Mouse (Mus musculus) large intestine, adult 2 months (tissue): ENCODE results near the gene Zfp825. TPM values are rescaled to one million over a fixed set of nuclear protein-coding genes. Genes with fewer than 3 reads are reported as not detected.
"Not testable (repeated sequence)": the region's sequence is repeated elsewhere in the genome, so short reads cannot be mapped to it uniquely, and the experiment has no call there.

ENCODE experiments used
- DNase-seq: peaks from one replicate; pipeline ENCODE4 v3.0.0-alpha.2; 2012; ENCODE audit warnings: low read depth, low spot score
- WGBS: fragments of 180-500 bp; shearing (Covaris S2); methylation state at CpG from one replicate; pipeline ENCODE4 v1.1.7; 2018; 5-methylcytosine and 5-hydroxymethylcytosine counted together
- polyA plus RNA-seq: library from polyadenylated mRNA; depleted of rRNA; stranded (reverse); fragments of >200 nt; gene quantifications from 2 replicates; pipeline ENCODE4 v1.2.3, GENCODE M21; 2012; rRNA removed

Zfp825 gene
- polyA plus RNA-seq: 1.6 and 1.9 TPM in 2 replicates

DNA sequence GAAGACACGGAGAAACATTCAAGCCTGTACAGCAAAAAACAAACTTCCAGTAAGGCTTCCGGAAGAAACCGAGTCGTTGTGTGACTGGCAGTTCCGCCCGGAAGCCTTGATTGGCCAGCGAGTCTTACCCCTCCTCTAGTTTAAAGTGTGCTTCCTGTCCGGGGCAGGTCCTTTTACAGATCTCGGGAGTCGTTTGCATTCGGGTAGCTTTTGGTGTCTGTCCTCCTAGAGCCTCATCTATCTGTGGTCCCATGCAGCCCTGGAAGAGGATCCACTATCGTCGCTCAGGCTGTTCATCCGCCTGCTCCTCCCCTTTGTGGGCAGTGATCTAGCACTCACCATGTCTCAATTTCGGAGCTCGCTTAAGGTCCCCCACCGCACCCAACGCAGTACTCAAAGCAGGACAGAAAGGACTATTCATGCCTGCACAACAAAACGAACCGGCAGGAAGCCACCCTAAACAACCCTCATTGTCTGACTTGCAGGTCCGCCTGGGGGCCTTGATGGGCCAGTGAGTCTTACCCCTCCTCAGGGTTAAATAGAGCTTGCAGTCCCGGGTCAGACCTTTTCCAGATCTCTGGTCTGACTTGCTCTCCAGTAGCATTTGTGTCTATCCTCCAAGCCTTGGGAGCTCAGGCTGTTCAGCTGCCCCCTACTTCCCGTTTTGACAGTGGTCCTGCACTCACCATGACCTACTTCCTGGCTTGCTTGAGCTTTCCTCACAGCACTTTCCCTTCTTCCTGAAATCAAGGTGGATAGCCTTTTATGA is at the start of gene Zfp825:
Gene Zfp825 (minus strand): TSS at position 82 of the 769 bp plus-strand sequence.
- under 1% methylated on average over 23 of the region's 23 CpGs for WGBS
- peak; percentile 64 for DNase-seq

DNA sequence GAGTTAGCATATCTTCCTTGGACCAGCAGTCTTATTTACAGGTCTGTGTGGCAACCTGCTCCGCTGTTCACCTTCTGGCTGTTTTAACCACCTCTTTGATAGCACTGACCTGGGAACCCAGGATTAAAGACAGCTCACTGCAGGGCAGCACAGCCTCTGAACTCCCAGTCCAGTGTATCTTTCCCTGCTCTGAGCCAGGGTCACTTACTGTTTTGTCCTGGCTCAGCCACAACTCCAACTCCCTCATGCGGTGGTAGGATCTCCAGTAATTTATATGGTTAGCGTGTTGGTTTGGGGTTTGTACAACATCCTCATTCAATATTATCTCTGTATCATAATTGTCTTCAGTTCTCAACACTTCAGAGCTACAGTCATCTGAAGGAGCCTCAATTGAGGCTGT is 41.6 kb upstream of the Zfp825 start:
- DNase-seq: not testable (repeated sequence)
- 93% methylated on average over 3 of the region's 3 CpGs for WGBS

DNA sequence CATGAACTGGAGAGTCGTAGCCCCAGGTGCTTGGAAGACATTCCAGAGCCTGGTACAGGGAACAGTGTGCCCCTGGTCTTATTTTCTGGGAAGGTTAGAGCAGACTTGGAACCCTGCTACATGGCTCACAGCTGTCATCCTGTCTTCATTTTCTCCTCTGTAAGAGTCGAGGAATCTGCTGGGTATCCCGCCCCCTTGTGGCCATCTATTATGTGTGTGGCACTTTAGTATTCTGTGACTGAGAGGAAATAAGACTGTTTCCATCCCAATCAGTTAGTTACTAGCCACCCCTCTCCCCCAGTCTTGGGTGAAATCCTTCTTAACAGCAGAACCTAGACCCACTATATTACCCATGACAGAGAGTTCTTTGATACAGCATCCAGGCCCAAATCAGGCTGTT is 41.1 kb upstream of the Zfp825 start:
- 14% methylated on average over 3 of the region's 3 CpGs for WGBS
- DNase-seq: peak; percentile 39

DNA sequence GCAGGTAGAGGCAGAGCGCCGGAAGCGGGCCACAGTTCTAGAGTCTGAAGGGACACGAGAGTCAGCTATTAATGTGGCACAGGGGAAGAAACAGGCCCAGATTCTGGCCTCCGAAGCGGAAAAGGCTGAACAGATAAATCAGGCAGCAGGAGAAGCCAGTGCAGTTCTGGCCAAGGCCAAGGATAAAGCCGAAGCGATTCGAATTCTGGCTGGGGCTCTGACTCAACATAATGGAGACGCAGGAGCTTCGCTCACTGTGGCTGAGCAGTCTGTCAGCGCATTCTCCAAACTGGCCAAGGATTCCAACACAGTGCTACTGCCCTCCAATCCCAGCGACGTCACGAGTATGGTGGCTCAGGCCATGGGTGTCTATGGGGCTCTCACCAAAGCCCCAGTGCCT is 40.3 kb upstream of the Zfp825 start:
- DNase-seq: no peak
- WGBS: 95% methylated on average over 15 of the region's 15 CpGs

DNA sequence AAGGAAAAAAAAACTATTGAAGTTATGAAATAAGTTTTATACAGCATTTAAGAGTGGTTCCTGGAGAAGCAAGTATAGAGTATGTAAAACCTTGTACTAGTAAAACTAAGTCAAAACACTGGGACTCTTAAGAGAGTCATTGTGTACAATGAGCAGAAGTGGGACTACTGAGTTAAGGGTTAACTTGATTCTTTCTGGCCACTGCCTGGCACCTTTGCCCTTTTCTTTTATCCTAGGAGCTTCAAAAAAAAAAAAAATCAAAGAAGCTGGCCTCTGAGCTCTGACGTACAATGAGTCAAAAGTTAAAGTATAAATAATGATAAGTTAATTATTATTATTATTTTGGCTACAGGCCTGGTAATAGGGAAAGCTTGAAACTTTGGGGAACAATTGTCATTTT is 37.5 kb upstream of the Zfp825 start:
- DNase-seq: not testable (repeated sequence)

DNA sequence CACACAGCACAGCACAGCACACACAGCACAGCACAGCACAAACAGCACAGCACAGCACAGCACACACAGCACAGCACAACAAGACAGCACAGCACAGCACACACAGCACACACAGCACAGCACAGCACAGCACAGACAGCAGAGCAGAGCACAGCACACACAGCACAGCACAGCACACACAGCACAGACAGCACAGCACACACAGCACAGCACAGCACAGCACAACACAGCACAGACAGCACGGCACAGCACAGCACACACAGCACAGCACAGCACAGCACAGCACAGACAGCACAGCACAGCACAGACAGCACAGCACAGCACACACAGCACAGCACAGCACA is 35.6 kb upstream of the Zfp825 start:
- DNase-seq: not testable (repeated sequence)
- WGBS: 15% methylated on average over 1 of the region's 1 CpGs

More for the DNA sequence above, 37.5 kb upstream of the Zfp825 start:
- WGBS: 17% methylated on average over 1 of the region's 1 CpGs

DNA sequence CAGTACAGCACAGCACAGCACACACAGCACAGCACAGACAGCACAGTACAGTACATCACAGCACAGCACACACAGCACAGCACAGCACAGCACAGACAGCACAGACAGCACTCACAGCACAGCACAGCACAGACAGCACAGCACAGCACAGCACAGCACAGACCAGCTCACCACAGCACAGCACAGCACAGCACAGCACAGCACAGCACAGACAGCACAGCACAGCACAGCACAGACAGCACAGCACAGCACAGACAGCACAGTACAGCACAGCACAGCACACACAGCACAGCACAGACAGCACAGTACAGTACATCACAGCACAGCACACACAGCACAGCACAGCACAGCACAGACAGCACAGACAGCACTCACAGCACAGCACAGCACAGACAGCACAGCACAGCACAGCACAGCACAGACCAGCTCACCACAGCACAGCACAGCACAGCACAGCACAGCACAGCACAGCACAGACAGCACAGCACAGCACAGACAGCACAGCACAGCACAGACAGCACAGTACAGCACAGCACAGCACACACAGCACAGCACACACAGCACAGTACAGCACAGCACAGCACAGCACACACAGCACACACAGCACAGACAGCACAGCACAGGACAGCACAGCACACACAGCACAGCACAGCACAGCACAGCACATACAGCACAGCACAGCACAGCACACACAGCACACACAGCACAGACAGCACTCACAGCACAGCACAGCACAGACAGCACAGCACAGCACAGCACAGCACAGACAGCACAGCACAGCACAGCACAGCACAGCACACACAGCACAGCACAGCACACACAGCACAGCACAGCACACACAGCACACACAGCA is 35.0 kb upstream of the Zfp825 start:
- not testable (repeated sequence) for DNase-seq

DNA sequence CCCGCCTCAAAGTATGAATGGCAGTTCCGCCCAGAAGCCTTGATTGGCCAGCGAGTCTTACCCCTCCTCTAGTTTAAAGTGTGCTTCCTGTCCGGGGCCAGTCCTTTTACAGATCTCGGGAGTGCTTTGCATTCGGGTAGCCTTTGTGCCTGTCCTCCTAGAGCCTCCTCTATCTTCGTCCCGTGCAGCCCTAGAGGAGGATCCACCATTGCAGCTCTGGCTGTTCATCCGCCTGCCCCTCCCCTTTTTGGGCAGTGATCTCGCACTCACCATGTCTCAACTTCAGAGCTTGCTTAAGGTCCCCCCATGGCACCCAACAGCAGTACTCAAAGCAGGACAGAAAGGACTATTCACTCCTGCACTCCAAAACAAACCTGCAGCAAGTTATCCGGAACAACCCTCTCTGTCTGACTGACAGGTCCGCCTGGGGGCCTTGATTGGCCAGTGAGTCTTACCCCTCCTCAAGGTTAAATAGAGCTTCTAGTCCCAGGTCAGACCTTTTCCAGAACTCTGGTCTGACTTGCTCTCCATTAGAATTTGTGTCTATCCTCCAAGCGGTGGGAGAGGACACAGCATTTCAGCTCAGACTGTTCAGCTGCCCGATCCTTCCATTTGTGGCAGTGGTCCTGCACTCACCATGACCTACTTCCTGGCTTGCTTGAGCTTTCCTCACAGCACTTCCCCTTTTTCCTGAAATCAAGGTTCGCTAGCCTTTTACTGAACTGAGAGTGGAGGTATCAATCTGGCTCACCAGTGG is 28.9 kb upstream of the Zfp825 start:
- WGBS: 5% methylated on average over 15 of the region's 15 CpGs

DNA sequence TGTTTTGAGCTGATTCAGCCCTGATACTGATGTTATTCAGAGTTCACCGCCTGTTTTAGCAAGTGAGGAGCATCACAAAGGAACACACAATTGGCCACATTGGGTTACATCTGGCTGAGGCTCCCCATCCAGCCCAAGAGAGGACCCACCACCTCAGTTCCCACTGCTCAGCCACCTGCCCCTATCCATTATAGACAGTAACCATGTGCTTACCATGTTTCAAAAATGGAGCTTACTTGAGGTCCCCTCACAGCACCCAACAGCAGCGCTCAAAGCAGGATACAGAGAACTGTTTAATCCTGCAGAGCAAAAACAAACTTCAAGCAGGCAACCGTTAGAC is 28.3 kb upstream of the Zfp825 start:
- 6% methylated on average over 3 of the region's 3 CpGs for WGBS
- not testable (repeated sequence) for DNase-seq

More for the DNA sequence above, 28.9 kb upstream of the Zfp825 start:
- DNase-seq: peak; percentile 27

DNA sequence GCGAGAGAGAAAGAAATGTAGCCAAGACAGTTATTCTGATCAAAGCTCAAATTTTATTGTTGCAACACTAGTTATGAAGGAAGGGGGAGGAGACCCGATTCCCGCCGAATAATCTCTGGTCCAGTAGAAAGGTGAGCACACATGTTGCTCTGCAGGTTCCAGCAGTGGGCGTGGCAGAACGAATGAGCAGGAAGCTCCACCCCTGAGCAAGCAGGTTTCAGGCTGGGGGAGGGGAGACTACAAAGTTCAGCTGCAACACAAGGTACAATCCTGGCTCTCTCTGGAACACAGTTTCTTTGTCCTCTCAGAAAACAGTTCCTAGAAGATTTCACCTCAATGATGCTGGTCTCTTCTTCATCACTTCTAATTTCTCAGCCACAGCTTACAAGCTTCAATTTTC is 14.2 kb upstream of the Zfp825 start:
- not testable (repeated sequence) for DNase-seq
- WGBS: 36% methylated on average over 6 of the region's 6 CpGs

DNA sequence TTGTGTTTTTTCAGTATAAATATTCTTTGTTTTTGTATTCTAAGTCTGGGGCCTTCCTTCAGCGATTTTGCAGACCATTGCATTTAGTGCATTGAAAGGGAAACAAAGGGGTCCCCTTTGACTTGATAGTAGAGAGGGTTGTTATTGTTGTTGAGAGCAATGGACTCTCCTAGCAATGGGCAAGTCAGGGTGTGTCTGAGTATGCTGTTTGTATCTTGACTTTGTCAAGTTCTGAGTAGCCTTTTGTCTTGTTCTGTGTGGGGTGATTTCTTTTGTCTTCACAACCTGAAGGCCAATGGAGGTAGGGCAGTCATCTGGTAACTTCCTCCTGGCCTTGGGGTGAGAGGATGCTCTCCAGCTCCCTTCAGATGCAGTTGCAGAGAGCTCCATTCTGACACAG is 9.1 kb upstream of the Zfp825 start:
- 77% methylated on average over 1 of the region's 1 CpGs for WGBS

DNA sequence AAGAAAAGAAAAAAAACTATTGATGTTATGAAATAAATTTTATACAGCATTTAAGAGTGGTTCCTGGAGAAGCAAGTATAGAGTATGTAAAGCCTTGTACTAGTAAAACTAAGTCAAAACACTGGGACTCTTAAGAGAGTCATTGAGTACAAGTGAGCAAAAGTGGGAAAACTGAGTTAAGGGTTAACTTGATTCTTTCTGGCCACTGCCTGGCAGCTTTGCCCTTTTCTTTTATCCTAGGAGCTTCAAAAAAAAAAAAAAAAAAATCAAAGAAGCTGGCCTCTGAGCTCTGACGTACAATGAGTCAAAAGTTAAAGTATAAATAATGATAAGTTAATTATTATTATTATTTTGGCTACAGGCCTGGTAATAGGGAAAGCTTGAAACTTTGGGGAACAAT is 5.9 kb upstream of the Zfp825 start:
- 24% methylated on average over 1 of the region's 1 CpGs for WGBS
- not testable (repeated sequence) for DNase-seq

More for the DNA sequence above, 9.1 kb upstream of the Zfp825 start:
- DNase-seq: not testable (repeated sequence)

DNA sequence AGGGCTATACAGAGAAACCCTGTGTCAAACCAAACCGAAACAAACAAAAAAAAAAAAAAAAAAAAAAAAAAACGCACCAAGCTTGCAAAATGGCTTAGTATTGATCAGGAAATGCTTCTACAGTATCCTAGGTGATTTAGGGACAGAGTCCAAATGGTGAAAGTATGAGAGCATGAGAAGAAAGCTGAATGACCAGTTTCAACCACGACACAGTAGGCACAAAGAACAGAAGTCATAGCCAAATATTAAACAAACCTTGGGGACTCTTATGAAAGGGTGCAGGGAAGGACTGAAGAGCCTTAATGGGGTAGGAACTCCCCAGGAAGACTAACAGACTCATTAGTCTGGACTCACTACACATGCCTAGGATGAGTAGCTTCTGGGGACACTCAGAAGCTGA is 9.5 kb downstream of the Zfp825 start:
- WGBS: 60% methylated on average over 3 of the region's 3 CpGs

DNA sequence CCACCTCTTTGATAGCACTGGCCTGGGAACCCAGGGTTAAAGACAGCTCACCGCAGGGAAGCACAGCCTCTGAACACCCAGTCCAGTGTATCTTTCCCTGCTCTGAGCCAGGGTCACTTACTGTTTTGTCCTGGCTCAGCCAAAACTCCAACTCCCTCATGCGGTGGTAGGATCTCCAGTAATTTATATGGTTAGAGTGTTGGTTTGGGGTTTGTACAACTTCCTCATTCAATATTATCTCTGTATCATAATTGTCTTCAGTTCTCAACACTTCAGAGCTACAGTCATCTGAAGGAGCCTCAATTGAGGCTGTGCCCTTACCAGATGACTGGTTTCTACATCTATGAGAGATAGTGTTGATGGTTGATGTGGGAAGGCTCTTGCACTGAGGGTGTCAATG is 22.3 kb downstream of the Zfp825 start:
- not testable (repeated sequence) for DNase-seq
- 91% methylated on average over 2 of the region's 2 CpGs for WGBS

More for the DNA sequence above, 9.5 kb downstream of the Zfp825 start:
- DNase-seq: not testable (repeated sequence)

DNA sequence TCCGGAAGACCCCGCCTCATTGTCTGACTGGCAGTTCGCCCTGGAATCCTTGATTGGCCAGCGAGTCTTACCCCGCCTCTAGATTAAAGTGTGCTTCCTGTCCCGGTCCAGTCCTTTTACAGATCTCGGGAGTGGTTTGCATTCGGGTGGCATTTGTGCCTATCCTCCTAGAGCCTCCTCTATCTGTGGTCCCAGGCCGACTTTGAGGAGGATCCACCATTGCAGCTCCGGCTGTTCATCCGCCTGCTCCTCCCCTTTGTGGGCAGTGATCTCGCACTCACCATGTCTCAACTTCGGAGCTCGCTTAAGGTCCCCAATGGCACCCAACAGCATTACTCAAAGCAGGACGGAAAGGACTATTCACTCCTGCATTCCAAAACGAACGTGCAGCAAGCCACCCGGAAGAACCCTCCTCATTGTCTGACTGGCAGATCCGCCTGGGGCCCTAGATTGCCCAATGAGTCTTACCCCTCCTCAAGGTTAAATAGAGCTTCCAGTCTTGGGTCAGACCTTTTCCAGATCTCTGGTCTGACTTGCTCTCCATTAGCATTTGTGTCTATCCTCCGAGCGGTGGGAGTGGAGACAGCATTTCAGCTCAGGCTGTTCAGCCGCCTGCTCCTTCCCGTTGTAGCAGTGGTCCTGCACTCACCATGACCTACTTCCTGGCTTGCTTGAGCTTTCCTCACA is 30.9 kb downstream of the Zfp825 start:
- under 1% methylated on average over 23 of the region's 23 CpGs for WGBS
- DNase-seq: peak; percentile 64

DNA sequence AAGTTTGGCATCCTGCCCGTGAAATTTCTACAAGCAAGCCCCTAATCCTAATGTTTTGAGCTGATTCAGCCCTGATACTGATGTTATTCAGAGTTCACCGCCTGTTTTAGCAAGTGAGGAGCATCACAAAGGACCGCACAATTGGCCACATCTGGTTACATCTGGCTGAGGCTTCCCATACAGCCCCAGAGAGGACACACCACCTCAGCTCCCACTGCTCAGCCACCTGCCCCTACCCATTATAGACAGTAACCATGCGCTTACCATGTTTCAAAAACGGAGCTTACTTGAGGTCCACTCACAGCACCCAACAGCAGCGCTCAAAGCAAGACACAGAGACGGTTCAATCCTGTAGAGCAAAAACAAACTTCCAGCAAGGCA is 31.5 kb downstream of the Zfp825 start:
- not testable (repeated sequence) for DNase-seq
- WGBS: 3% methylated on average over 7 of the region's 7 CpGs

DNA sequence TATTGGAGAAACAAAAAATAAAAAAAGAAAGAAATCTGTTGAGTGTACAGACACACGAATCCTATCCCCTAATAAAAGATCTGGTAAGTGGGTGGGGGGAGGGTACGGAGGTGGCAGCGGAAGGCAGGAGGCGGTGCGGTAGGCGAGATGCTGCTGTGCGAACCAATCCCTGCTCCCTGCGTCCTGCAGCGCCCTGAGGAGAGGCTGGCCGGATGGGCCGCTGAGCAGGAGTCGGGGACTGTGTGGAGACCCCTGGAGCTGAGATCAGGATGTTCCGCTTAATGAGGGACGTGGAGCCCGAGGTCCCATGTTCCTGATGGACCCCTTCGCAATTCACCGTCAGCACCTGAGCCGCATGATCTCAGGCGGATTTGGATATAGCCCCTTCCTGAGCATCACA is 53.9 kb downstream of the Zfp825 start:
- DNase-seq: no peak
- WGBS: 34% methylated on average over 19 of the region's 19 CpGs
